Mouse (Mus musculus): ENCODE results near the gene Rnf183.

Gene Rnf183

DNA sequence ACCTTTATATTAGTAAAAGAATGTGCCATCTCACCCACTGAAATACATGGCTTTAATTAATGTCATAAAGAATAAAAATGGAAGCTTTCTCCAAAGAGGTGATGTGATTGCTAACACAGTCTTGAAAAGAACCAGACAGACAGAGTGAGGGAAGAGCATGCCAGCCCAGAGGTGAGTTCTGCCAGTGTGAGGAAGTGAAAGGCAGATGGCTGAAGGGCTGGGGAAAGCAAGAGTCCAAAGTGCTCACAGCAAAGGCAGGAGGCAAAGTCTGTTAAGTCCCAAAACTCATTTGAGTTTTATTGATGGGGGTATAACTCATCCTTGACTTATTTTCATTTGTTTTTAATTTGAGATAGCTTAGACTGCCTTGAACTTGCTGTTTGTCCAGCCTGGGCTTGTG is 4.4 kb downstream of the Rnf183 start:
- no peak for DNase-seq (ENCODE audit: low read depth, low spot score)

DNA sequence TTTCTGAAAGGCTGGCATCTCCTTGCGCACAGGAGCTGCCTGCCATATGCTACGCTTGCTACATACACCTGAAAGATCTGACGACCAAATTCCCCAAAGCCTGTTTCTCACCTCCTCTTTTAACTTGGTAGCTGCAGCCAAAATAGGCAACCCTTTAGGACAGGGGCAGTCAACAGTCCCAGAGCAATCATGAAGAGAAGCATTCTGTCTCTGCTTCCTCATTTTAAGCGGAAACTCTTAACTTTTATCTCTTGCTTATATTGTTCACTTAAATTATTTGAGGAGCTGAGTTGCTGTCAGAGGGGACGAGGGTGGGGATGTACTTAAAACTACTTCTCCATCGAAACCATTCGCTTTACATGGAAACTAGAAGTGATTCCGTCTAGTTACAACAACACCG is 5.4 kb downstream of the Rnf183 start:
- no peak for DNase-seq (ENCODE audit: low read depth, low spot score)

DNA sequence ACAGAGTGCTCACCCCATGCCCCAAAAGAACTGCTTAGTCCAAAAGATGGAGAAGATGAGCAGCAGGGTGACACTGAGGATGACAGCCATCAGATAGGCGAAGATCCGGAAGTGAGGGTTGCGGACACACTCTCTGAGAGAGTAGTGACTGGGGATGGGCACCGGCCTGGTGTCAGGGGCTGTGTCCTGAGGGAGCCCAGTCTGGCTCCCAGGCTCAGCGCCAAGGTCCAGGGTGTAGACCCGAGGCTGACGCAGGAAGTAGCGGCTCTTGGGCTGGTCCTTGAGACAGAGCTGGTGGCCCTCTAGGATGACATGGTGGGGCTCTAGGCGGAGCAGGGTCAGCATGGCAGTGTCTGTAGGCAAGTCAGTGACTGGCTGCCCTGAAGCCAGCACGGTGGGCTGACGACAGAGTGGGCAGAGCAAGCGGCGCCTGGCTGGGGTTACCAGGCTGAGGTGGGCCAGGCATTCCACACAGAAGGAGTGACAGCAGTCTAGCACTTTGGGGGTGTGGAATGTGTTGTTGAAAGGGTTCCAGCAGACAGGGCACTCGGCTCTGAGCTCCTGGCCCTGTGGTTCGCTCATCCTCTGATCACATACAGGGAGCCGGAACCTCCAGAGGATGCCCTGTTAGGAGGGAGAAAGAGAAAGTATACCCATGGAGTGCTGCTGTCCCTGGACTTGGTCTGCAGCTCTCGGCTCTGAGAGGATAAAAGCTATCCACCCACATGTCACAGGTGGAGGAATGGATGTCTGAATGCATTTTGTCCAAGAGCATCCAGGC is 6.9 kb downstream of the Rnf183 start:
- no peak for DNase-seq (ENCODE audit: low read depth, low spot score)

DNA sequence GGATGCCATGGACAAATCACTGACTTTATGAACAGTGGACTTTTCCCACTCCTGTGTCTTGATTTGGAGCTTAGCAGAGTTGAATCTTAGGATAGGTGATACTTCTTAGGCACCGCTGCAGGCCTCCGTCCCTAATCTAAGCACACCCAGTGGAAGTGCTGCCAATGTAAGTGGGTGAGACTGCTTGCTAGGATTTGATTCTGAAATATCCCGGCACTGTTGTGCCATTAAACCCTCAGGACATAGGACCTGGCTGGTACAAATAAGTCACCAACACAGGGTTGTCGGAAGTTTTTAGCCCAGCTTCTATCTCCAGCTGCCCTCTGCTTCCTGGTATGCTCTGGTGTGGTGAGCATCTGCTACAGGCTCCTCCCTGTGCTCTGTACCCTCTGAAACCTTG is 9.2 kb downstream of the Rnf183 start:
- DNase-seq (ENCODE audit: low read depth, low spot score), result no peak

- DNase-seq (ENCODE audit: low read depth, low spot score), result no peak
These were observed 16.0 kb downstream of the Rnf183 start for GRCm38 (mm10) chr4:62419091-62419490.

DNA sequence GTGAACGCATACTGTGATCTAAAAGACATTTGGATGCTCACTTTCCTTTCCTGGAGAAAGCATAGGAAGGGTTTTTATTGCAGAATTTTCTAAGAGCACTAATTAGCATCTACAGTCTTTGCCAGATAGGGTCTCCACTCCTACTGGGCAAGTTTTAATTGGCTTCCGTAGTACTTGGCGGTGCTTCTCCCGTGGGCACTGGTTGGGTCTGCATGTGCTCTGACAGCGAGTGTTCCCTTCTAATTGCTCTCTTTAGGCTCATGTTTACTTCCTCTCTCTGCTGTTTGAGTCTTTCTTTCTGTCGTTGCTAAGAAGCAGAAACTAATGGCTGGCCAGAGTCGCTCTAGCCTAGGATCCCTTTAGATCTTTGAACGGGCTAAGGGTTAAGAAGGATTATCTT is 16.6 kb downstream of the Rnf183 start:
- DNase-seq (ENCODE audit: low read depth, low spot score), result no peak

- no peak for DNase-seq (ENCODE audit: low read depth, low spot score)
These were observed 23.4 kb downstream of the Rnf183 start for GRCm38 (mm10) chr4:62411606-62412005.

GRCm38 (mm10) chr4:62410325-62410724 is 24.7 kb downstream of the Rnf183 start:
- DNase-seq (ENCODE audit: low read depth, low spot score), result no peak

- peak; percentile 29 for DNase-seq (ENCODE audit: low read depth, low spot score)
These were observed 25.4 kb downstream of the Rnf183 start for GRCm38 (mm10) chr4:62409615-62410014.

- DNase-seq (ENCODE audit: low read depth, low spot score), result peak; percentile 100
These were observed 26.3 kb downstream of the Rnf183 start, which contains the start of the genes Cdc26 and Prpf4 for GRCm38 (mm10) chr4:62408601-62409282. Gene Cdc26 (minus strand): TSS chr4:62408642. Gene Prpf4 (plus strand): TSS chr4:62408797.

GRCm38 (mm10) chr4:62407730-62408582 is 27.1 kb downstream of the Rnf183 start:
- DNase-seq (ENCODE audit: low read depth, low spot score), result peak; percentile 78

DNA sequence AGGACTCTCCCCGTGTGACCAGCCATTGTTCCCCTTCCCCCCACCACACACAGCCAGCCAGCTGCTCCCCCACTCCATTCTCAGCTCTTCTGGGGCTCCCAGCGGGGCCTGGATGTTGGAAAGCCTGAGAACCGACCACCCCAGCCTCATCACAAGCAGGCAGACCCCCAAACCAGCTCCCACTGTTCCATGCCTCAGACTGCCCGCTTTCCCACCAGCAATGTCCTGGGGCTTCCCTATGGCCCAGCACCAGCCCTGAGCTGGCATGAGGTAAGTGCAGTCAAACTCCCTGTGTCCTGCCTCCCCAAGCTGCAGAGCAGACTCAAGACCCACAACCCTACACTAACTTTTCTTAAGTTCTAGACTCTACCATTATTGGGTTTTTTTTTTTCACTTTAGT is 28.9 kb downstream of the Rnf183 start:
- no peak for DNase-seq (ENCODE audit: low read depth, low spot score)

DNA sequence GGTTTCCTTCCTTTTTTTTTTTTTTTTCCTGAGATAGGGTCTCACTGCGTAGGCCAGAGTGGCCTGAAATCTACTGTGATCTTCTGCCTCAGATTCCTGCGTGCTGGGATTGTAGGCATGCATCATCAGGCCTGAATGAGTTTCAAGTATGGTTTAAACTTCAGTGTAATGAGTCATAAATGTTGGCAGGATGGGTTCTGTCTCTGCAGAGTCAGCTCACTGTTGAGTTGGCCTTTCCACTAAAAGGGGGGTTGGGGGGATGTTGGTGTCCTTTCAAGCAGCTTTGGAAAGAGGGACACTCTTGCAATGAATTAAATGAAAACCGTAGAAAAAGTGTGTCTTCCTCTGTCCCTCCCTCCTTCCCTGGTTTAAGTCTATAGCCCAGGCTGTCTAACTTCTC is 36.1 kb downstream of the Rnf183 start:
- DNase-seq (ENCODE audit: low read depth, low spot score), result no peak

- no peak for DNase-seq (ENCODE audit: low read depth, low spot score)
These were observed 37.3 kb downstream of the Rnf183 start for GRCm38 (mm10) chr4:62397616-62398365.

GRCm38 (mm10) chr4:62395806-62396205 is 39.2 kb downstream of the Rnf183 start:
- DNase-seq (ENCODE audit: low read depth, low spot score), result no peak

DNA sequence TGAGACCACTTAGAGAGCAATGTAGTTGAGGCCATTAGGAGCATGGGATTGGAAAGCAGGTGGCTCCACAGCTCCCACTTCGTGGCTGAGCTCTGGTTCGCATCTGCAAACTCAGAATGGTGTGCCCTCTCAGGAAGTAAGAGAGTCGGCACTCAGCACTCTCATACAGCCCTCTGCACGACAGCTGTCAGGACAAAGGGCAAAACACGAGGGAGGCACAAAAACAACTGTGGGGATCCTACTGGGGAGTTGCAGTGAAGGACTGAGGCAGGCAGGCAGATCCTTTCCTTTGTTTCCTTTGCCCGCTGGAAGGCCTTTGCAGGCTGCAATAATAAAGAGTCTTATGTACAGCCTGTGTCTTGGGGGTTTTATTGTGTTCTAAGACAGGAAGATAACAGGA is 41.6 kb downstream of the Rnf183 start:
- DNase-seq (ENCODE audit: low read depth, low spot score), result no peak

DNA sequence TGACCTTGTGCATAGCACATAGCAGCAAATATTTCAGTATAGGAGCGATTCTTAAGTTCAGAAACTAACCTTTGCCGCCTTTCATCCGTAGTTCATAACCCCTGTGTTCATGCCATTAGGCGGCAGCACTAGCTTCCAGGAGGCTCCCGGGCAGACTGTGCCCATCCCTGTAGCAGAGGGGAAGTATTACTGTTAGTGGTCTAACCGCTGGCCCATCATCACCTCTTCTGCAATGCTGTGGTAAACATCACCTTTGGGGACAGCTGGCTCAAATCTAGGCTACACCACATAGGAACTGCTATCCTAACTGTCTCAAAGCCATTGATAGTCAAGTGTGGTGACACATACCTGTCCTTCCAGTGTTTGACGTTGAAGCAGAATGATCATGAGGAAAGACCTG is 43.2 kb downstream of the Rnf183 start:
- no peak for DNase-seq (ENCODE audit: low read depth, low spot score)

GRCm38 (mm10) chr4:62389592-62390512 is 45.2 kb downstream of the Rnf183 start:
- no peak for DNase-seq (ENCODE audit: low read depth, low spot score)

DNA sequence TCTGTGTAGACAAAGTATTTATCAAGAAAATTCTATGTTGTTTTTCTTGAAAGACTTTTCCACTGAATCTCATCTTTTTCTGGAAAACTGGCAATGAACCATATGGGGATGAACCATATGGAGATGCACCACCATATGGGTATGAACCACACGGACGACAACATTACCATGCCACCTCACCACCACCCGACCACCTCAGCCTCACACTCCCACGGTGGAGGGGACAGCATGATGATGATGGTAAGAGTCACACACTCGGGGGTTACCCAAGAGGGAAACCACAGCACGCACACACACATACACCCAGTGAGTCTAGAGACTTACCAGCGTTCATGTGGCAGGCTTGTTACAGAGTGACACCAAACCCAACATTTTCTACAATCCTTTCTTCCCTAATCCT is 49.6 kb downstream of the Rnf183 start:
- DNase-seq (ENCODE audit: low read depth, low spot score), result no peak

GRCm38 (mm10) chr4:62384159-62384558 is 50.9 kb downstream of the Rnf183 start:
- DNase-seq (ENCODE audit: low read depth, low spot score), result no peak
